Mouse (Mus musculus) frontal cortex, adult (tissue): ENCODE data around the gene Mrps18a.

Experiments
- ATAC-seq: cut with Nextera tagmentation; 2 replicates; pipeline ENCODE4 v1.9.2; 2017; ENCODE audit warnings: mild to moderate bottlenecking, moderate library complexity, mixed read lengths; ENCODE audit not compliant: low TSS enrichment

Gene Mrps18a

DNA sequence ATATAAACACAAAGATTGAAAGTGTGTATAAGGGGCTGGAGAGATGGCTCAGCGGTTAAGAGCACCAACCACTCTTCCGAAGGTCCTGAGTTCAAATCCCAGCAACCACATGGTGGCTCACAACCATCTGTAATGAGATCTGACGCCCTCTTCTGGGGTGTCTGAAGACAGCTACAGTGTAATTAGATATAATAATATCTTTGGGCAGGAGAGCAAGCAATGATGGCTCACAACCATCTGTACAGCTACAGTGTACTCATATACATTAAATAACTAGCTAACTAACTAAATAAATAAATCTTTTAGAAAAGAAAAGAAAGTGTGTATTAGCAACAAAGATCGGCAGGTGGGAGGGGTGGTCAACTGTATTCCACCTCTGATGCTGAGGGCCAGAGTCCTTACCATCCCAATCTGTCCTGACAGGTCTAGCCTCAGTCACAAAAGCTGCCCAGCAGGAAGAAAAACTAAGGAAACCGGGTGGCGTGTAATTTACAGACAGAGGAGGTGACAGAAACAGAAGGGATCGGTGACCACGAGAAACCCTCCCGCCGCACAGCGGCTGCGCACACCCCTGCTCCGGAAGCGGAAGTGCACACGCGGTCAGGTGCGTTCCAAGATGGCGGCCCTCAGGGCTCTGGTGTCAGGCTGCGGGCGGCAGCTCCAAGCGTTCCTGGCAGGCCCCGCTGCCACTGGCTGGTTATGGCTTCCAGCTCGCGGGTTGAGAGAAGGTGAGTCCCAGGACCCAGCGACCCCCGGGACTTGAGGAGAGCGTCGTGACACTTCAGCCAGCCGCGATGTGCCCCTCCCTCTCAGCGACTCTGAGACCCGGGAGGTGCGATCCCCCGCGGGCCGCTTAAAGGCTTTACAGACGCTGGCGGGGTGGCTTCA lies at the start of gene Mrps18a:
Gene Mrps18a (plus strand): TSS at position 585 of the 888 bp plus-strand sequence.
- peak; percentile 100 for ATAC-seq

DNA sequence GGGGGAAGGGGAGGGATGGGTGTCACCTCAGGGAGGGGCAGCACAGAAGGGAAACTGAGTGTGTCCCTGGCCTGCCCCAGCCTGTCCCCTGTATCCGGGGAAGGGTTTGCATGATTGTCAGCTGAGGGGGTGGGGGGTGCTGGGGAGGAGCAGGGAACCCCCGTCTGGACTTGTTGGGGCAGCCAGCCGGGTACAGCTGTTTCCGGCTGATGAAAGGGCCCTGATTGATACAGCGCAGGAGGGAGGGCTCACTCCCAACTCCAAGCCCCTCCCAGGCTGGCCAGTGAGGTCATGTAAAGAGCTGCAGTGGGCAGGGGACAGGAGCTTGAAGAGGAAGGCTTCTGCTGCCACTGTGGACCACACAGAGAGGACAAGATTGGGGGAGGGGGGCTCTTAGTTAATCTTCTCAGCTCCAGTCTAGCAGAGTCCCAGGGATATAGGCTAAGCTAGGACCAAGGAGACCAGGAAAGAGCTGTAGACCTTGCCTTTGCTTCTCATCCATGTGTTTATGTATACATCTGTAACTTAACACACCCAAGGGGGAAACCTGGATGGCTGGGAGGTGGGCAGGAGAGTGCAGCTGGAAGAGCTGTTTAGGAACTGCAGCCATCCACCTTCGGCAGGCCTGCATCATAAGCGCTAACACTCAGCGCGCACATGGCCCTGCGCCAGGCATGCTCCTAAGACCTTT lies 47.4 kb upstream of the Mrps18a start:
- no peak for ATAC-seq

DNA sequence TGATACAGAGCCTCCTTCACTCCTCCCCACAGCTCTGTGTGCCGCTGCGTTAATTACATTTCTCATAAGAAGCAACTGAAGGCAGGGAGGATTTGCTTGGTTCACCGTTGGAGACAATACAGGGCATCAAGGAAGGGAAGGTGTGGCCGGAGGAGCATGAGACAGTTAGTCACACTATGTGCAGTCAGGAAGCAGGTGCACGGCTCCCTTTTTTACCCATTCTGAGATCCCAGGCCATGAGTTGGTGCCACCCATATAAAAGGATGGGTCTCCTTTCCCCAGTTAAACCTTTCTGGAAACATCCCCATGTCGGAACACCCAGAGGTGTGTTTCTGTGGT lies 46.8 kb upstream of the Mrps18a start:
- no peak for ATAC-seq

DNA sequence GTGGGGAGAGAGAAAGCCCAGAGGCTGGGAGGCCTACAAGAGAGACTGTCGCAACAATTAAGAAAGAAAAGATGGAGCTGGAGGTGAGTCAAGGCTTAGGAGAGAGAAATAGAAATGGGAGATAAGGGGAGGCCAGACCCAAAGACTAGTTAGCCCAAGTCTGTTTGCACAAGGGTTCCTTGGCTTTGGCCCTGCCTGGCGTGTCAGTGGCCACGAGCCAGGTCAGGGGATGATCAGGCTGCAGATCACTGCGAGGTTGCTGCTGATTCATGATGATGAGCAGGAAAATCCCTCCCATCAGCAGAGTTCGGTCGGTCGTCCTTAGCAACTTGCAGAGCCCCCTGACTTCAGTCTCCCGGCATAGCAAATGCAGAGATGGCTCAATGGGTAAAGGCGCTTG lies 40.7 kb upstream of the Mrps18a start:
- no peak for ATAC-seq

DNA sequence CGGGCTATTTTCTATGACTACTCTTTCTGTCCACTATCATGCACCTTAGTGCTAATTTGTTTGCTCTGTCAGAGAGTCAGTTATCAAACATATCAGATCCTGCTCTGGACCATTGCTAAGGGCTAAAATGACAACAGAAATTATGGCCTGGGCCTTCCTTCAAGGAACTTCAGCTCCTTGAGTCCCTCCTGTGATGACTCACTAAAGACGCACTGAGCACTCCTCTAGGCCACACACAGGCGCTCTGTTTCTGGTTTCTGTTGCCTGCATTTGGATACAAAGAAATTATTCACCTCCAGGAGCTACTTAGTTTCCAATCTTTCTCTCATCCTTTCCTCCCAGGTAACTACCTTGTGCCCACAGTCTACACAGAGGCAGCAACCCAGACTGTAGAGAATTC lies 39.3 kb upstream of the Mrps18a start:
- ATAC-seq, result no peak

DNA sequence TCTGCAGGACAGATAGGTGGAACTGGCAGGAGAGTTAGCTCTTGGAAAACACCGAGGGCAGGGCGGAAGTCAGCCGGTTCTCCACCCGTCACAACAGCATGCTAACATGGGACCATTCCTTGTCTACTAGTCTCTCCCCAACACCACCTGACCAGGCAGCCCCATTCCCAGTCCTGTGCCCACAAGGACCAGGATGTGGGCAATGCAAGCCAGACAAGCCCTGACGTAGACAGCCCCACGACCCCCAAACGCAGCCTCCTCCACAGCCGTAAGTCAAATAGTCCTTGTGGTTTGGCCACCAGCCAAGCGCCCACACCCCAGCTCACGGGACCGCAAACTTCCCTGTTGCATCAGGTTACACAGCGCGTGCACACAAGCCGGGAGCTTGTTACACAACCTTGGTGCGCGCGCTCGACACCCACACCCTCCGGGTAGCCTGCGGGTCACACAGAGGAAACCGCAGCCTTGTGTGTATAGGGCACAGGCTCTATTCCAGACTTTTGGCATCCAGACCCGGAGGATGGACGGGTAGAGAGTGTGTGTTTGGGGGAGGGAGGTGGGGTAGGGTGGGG lies 37.0 kb upstream of the Mrps18a start:
- no peak for ATAC-seq

DNA sequence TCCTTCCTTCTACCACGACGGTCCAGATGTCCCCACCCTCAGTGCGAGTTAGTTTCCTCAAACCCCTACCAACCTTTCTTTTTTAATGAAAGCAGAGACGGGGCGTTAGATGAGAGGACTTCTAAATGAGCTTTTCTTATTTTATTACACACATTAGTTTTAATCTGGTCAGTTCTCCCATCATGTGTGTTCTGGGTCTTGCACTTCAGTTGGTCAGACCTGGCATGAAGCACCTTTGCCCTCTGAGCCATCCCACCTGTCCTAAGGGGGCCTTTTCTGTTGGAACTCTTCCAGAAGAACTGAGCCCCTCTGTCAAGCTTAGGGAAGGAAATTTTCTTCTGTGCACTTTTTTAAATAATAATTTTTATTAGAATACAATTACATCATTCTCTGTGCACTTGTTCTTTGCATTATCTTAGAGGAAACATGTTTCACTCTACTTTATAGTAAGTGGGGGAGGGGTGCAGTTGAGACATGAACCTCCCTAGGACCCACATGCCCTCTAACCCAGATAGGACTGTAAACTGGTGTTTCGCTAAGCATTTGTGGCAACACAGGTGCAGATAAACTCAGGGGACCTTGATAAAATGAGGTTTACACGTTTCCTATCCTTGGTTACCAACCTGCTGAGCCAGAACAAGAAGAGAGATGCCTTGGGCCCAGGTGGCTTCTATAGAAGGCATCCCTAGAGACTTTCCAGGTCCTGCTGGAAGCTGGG lies 36.2 kb upstream of the Mrps18a start:
- no peak for ATAC-seq

DNA sequence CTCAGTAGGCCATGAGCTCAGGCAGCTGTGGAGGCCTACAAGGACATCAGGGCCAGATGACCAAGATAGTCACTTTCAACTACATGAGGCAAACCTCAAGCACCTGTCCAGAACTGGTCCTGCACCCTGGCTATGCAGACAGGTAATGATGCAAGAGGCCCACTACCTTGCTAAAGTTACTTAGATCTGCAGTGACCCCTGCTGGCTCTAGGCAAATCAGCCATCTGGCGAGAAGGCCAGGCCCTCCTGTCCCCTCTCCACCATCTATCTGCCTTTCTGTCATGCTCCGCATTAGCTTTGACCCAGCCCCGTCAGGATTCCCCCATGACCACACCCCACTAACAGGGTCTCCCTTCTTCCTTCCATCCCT lies 35.7 kb upstream of the Mrps18a start:
- no peak for ATAC-seq

DNA sequence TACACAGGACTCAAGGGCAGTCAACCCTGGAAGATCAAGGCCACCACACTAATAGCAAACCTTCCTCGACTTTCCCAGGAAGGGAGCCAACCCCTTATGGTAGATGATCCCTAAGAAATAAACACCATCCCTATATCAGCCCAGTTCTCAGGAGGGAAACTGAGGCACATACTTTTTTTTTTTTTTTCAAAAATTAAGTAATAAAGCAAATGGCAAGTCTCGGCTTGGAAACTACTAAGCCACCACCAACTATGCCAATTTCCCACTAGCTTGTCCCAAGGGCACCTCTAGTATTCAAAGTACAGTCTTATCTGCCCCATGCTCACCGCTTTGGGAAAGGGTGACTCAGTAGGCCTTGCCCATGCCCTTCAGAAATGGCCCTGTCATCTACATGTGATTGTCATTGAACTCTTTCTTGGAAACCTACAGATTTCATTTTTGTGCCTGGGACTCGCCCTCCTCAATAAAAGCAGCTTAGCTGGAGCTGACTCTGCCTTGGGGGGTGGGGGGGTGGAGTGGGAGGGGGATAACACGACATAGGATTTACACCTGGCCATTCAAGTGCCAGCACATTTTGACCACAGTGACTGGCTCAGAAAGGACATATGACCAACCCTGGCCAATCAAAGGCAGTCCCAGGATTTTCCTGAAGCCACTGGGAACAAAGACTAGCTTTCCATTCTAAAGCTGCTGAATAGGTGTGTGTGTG lies 35.1 kb upstream of the Mrps18a start:
- no peak for ATAC-seq

DNA sequence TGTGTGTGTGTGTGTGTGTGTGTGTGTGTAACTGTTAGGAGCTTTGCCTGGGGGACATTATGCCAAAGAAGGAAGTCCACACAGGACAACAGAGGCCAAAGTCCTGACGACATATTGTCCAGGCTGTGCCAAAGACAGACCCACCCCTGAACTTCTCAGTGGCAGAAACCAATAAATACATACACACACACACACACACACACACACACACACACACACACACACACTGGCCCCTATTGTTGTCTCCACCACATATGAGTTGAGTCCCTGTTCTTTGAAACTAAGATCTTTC lies 34.6 kb upstream of the Mrps18a start:
- no peak for ATAC-seq

DNA sequence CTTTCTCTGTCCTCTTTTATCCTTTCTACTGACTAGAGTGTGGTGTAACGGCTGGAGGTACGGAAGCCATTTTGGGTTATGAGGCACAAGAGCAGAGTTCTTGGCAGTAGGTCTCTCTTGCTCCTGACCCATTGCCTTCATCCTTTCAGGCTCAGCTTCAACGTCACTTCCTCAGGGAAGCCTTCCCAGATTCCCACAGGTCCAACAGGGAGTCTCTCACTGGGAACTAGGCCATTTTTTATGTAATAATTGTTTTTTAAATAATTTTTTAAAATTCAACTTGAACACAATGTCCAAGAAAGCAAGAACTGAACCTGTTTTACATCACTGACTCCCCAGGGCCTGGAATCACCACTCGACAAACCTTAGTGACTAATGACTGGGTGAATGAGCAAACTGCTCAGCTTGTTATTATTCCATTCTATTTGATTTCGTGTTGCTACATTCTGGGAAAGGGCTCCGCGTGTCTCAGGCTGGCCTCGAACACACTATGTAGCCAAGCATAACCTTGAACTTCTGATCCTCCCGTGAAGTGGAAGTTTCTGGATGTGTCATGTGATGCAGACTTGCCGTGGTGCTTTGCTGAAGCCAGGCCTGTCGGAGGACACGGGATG lies 32.8 kb upstream of the Mrps18a start:
- ATAC-seq, result no peak

DNA sequence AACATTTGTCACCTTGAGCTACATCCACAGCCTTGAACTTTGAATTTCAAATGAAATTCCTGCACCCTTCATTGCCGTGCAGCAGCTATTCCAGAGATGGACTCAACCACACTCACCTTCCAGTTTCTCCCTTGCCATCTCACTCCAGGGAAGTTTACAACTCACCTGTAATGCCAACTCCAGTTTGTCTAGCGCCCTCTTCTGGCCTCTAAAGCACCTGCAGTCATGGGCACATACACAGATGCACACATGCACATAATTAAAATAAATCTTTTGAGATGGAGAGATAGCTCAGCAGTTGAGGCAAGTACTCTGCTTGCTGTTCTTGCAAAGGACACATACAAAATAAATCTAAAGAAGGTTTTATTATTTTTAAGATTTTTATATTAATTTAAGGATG lies 31.7 kb upstream of the Mrps18a start:
- ATAC-seq, result no peak

DNA sequence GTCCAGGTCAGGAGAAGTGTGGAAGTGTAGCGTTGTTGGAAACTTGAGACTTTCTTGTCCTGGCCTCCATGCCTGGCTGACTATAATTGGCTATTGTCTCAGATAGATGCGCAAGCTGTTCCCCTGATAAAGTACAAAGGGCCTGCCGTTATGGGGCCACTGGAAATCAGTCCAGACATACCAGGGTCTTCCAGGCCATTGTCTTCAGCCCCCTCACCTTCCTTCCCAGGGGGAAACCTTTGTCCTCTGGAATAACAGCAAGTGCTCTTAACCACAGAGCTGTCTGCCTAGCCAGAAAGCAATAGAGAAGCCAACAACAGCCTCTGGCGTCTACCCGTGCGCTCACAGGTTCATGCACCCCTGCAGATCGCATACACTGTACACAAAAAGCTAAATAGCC lies 30.4 kb upstream of the Mrps18a start:
- ATAC-seq, result no peak

DNA sequence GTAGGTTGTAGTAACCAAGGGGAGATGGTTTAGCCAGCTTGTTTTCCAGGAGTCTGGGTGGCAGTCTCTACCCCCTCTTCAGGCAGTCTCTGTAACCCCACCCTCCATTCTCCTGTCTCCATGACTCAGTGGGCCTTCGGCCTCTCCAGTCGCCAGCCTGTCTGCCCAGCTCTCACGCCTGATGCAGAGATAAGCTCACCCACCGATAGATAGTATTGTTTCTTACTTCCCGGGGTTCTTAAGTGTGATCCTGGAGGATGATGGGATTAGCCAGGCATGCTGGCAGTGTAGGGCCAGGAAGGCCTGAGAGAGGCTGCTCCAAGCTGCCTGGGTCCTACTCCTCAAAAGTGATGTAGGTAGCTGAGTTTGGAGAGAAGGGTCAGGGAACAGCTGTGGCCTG lies 29.7 kb upstream of the Mrps18a start:
- ATAC-seq, result no peak

DNA sequence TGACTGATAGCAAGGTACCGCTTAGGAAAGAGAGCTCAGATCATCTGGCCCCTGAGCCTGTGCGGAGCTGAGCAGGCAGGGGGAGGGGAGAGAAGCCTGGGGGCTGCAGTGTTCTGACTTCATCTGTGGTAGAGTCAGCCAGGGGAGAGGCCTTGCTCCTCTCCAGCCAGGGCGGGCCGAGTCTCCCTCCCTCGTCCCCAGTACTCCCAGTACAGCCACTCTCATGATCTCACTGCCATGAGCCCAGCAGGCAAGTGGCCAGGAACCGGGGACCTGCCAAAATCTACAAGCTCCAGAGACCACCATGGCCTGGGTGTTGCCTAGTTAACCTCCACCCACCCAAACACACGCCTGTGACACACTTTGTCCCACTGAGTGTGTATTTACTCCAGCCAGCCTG lies 29.1 kb upstream of the Mrps18a start:
- ATAC-seq, result no peak

DNA sequence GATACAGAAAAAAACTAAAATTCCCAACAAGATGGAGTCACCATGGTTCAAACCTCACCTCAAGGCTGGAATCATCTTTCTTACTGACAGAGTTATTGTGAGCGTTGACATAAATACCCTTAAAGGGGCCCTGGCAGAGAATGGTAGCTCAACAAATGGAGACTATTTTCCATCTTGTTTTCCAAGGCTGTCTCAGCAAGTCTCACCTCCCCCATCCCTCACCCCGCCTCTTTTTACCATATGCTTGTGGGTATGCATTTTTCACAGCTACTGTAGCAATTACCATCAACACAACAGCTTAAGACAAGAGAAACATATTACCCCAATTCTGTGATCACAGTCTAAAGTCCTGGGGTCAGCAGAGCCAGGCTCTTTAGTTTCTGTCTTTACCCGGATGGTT lies 27.4 kb upstream of the Mrps18a start:
- ATAC-seq, result no peak

DNA sequence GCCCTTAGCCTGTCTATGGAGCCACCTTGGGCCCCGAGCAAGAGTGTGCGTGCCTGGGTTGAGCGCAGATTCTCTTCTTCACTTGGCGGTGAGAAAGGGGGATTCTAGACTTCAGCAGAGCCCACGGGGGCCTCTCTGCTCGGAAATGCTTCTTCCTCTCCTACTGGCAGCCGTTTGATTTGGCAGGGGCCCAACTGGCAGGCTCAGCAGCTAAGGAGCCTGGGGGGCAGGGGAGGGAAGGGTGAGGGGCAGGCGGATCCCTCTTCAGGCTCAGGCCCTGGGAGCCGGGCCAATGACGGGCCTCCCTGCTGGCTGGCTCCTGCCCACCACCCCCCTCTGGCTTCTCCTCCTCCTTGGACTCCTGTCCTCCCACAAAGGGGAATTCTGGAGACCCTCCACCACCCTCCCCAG lies 26.7 kb upstream of the Mrps18a start:
- peak; percentile 47; the same call in 1 of the 2 replicates for ATAC-seq

DNA sequence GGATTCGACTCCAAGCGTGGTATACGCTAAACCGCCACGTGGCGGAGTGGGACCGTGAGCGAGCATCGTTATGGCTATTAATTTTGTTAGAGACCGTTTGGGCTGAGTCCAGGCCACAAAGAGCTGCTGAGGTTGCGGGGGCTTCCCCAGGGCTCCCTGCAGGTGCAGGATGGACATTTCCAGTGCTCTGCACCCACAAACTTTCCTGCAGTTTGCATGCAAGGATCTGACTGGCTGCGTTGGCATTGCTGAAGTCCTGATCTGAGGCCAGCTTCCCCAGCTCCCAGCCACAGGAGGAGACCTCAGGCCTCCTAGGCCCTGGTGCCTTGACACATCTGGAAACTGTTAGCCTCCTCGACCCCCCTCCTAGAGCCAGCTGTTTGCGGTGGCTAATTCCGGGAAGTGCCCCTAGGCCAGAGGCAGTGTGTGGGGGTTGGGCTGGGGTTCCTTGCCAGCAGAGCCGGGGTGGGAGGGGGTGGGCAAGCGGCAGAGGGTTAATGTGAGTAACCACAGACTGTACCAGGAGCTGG lies 24.4 kb upstream of the Mrps18a start:
- ATAC-seq, result no peak

DNA sequence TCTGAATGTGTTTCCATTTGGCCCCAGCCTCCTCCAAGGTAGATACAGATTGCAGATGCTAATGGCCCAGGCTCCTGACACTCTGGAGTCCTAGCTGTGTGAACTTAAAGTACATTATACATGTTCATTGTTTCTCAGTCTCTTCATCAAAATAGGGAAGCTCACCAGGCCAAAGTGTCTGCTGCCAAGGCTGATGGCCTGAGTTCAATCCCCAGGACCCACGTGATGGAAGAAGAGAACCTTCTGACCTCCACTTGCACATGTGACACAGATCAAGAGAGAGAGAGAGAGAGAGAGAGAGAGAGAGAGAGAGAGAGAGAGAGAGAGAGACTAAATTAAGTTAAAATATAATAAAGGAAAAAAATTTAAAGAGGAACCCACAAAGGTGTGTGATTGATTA lies 19.4 kb upstream of the Mrps18a start:
- no peak for ATAC-seq

DNA sequence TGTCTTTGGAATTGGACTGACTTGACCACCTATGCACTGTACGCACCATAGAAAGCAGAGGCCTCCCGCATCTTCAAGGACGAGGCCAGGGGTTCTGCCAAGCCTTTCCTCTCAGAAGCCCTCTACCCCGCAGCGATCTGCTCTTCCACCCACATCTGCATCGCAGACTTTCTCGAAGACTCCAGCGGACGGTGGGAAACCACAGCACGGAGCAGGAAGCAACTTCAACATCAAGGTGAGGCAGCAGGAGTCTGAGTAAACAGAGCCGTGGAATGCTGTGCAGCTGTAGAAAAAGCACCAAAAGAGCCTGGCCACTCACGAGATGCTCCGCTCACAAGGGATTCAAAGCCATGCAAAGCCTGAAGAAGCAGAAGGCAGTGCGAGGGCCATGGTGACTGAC lies 18.9 kb upstream of the Mrps18a start:
- no peak for ATAC-seq

DNA sequence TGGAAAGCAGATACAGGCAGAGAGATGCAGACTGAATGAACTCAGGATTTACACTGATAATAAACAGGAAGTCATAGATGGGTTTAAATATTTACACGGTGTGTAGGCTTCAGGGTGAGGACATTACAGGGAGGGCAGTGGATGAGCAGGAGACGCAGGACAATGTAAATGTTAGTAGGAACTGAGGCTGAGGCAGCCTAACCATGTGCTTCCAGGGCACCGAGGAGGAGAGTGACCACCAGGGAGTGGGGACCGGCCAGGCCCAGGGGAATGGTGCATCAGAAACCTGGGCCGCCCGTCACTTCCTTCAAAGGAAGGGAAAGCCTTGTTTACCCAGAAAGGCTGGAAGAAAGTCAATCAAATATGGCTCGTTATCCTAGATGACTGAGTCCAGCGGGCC lies 12.3 kb upstream of the Mrps18a start:
- ATAC-seq, result no peak
